In genomic region chr11:64494448-64494847, GRCm38 (mm10) we compare ENCODE assay signal across 25 mouse cellular contexts. TPM values are rescaled to one million over a fixed set of nuclear protein-coding genes. Genes with fewer than 3 reads are reported as not detected.
DNase-seq lines count a peak whose midpoint lies in the region; ATAC-seq and TF ChIP-seq lines count a peak whose summit lies in the region.
"Had no signal": no experiment of that assay in that cellular context is flagged by ENCODE, and none has a peak within 500 bp of the region (broad histone marks: within the 10 kb centered on the region; RNA-seq: fewer than 3 reads in every experiment).

No protein-coding gene starts in this region.

- H3K9me3 ChIP-seq in heart, embryonic 12.5 days (replicated peaks), result no peaks in the 10 kb centered on the region
- no peaks in the 10 kb centered on the region for H3K9me3 ChIP-seq in limb, embryonic 12.5 days
- H3K9me3 ChIP-seq in limb, embryonic 10.5 days (replicated peaks), result no peaks in the 10 kb centered on the region
- H3K9me3 ChIP-seq: embryonic facial prominence, embryonic 10.5 days; embryonic facial prominence, embryonic 12.5 days; forebrain, embryonic 13.5 days; forebrain, embryonic 15.5 days; G1E had no signal

- no peak for TF ChIP-seq POLR2A in brain, embryonic 14.5 days (IDR thresholded peaks at IDR 0.05; ENCODE audit: borderline replicate concordance, extremely low read depth, insufficient read depth, insufficient read length, poor library complexity, severe bottlenecking)

- DNase-seq in heart, adult 11 months, result peak; percentile 64
- DNase-seq in limb, embryonic 10.5 days (ENCODE audit: low spot score), result no peak
- DNase-seq in brain, embryonic 14.5 days (ENCODE audit: low read depth), result peak; percentile 35
- peak; percentile 18 for DNase-seq in retina, postnatal 1 day
- DNase-seq in adrenal gland, adult 18-20 months (ENCODE audit: low spot score in 2 of 2), result no peak
- DNase-seq: adrenal gland, adult 2 months; adrenal gland, postnatal 10 days; adrenal gland, postnatal 25 days; B cell, adult 2 months; cerebellum, adult 11-12 months; cerebellum, adult 2 months; cerebellum, adult 9-10 months; cerebellum, postnatal 10 days; cerebellum, postnatal 25 days had no signal

- no peak overlapping the region for H3K27ac ChIP-seq in heart, embryonic 12.5 days (ENCODE audit: poor library complexity, severe bottlenecking)
- no peak overlapping the region for H3K27ac ChIP-seq in limb, embryonic 12.5 days
- H3K27ac ChIP-seq in limb, embryonic 10.5 days, result no peak overlapping the region; the same call in 1 of the 2 replicates
- H3K27ac ChIP-seq: embryonic facial prominence, embryonic 10.5 days; embryonic facial prominence, embryonic 12.5 days; forebrain, embryonic 13.5 days; forebrain, embryonic 15.5 days had no signal

- no peak overlapping the region for H3K4me3 ChIP-seq in heart, embryonic 12.5 days
- H3K4me3 ChIP-seq in limb, embryonic 12.5 days (replicated peaks), result no peak overlapping the region
- no peak overlapping the region for H3K4me3 ChIP-seq in limb, embryonic 10.5 days
- H3K4me3 ChIP-seq: embryonic facial prominence, embryonic 10.5 days; embryonic facial prominence, embryonic 12.5 days; forebrain, embryonic 13.5 days; forebrain, embryonic 15.5 days had no signal

- no peak overlapping the region for H3K9ac ChIP-seq in heart, embryonic 12.5 days
- H3K9ac ChIP-seq in limb, embryonic 12.5 days (replicated peaks), result peak overlapping the region; percentile 23; the same call in 1 of the 2 replicates
- H3K9ac ChIP-seq: embryonic facial prominence, embryonic 12.5 days; forebrain, embryonic 13.5 days; forebrain, embryonic 15.5 days had no signal

- WGBS in heart, embryonic 12.5 days, result 61% methylated on average over 2 of the region's 2 CpGs
- 56% methylated on average over 2 of the region's 2 CpGs for WGBS in limb, embryonic 12.5 days
- 52% methylated on average over 2 of the region's 2 CpGs for WGBS in limb, embryonic 10.5 days

- H3K36me3 ChIP-seq in heart, embryonic 12.5 days, result no peaks in the 10 kb centered on the region
- H3K36me3 ChIP-seq in limb, embryonic 12.5 days, result no peaks in the 10 kb centered on the region
- H3K36me3 ChIP-seq in limb, embryonic 10.5 days, result no peaks in the 10 kb centered on the region
- H3K36me3 ChIP-seq: embryonic facial prominence, embryonic 10.5 days; embryonic facial prominence, embryonic 12.5 days; forebrain, embryonic 15.5 days; G1E had no signal

- H3K27me3 ChIP-seq in heart, embryonic 12.5 days (replicated peaks), result no peaks in the 10 kb centered on the region
- H3K27me3 ChIP-seq in limb, embryonic 12.5 days, result 0 out of 2 replicates have a peak, but pooled peaks cover 2% of the 10 kb centered on the region
- peaks cover 1% of the 10 kb centered on the region; the same call in 1 of the 2 replicates for H3K27me3 ChIP-seq in limb, embryonic 10.5 days (ENCODE audit: low read depth, poor library complexity, severe bottlenecking)
- H3K27me3 ChIP-seq: CH12.LX; embryonic facial prominence, embryonic 12.5 days; forebrain, embryonic 15.5 days; Patski had no signal

- no peak overlapping the region for H3K4me2 ChIP-seq in heart, embryonic 12.5 days
- no peak overlapping the region for H3K4me2 ChIP-seq in limb, embryonic 12.5 days
- H3K4me2 ChIP-seq: embryonic facial prominence, embryonic 12.5 days; forebrain, embryonic 13.5 days; forebrain, embryonic 15.5 days had no signal

- no peak for TF ChIP-seq CTCF in brain, embryonic 14.5 days (IDR thresholded peaks at IDR 0.05; ENCODE audit: borderline replicate concordance, extremely low read depth, insufficient read depth, insufficient read length)

- no peak for ATAC-seq in heart, embryonic 12.5 days (ENCODE audit: insufficient number of reproducible peaks, low FRiP score)
- no peak for ATAC-seq in limb, embryonic 12.5 days (ENCODE audit: insufficient number of reproducible peaks, insufficient read depth, low FRiP score, low TSS enrichment, low read depth)
- ATAC-seq: activated CD4-positive, CD25-positive, alpha-beta regulatory T cell, adult 4 months; CD4-positive, CD25-positive, alpha-beta regulatory T cell, adult 4 months; forebrain, embryonic 13.5 days; forebrain, embryonic 15.5 days; Patski had no signal

- H3K4me1 ChIP-seq in heart, embryonic 12.5 days (replicated peaks), result peaks cover 16% of the 10 kb centered on the region
- H3K4me1 ChIP-seq in limb, embryonic 12.5 days (replicated peaks), result 0 out of 2 replicates have a peak, but pooled peaks cover 3% of the 10 kb centered on the region
- H3K4me1 ChIP-seq in limb, embryonic 10.5 days, result peaks cover 31% of the 10 kb centered on the region

RNA-seq across cellular contexts. Expression of gene F930015N05Rik, which starts 58.0 kb away (rescaled TPM):
- polyA plus RNA-seq in heart, embryonic 12.5 days (2016; fragmentation: Nextera tagmentation; extraction: Ambion mirVana), result not detected in 2 replicates
- 4.2 and 4.6 TPM in 2 replicates for polyA plus RNA-seq in limb, embryonic 12.5 days (2016; fragmentation: Nextera tagmentation; extraction: Ambion mirVana)
- 1.4 and 1.5 TPM in 2 replicates for polyA plus RNA-seq in limb, embryonic 10.5 days (2016; fragmentation: Nextera tagmentation; extraction: Ambion mirVana)
- 0.59 and 1.1 TPM in 2 replicates for polyA plus RNA-seq in brain, embryonic 14.5 days (2012; rRNA removed)
- total RNA-seq in adrenal gland, adult 18-20 months (2021), result not detected
- total RNA-seq: adrenal gland, adult 2 months; adrenal gland, postnatal 10 days; adrenal gland, postnatal 25 days; CH12.LX; G1E had no signal
- polyA plus RNA-seq: activated CD4-positive, CD25-positive, alpha-beta regulatory T cell, adult 4 months; CD4-positive, CD25-positive, alpha-beta regulatory T cell, adult 4 months; G1E had no signal

RNA-seq across cellular contexts. Expression of gene Hs3st3a1, which starts 59.3 kb away (rescaled TPM):
- polyA plus RNA-seq in heart, embryonic 12.5 days (2016; fragmentation: Nextera tagmentation; extraction: Ambion mirVana), result 1.6 and 1.7 TPM in 2 replicates
- 2.8 and 4.4 TPM in 2 replicates for polyA plus RNA-seq in limb, embryonic 12.5 days (2016; fragmentation: Nextera tagmentation; extraction: Ambion mirVana)
- 2.2 and 2.4 TPM in 2 replicates for polyA plus RNA-seq in limb, embryonic 10.5 days (2016; fragmentation: Nextera tagmentation; extraction: Ambion mirVana)
- polyA plus RNA-seq in brain, embryonic 14.5 days (2012; rRNA removed), result 1.4 and 2.6 TPM in 2 replicates
- under 1 TPM; 0.19 to 0.23 TPM for total RNA-seq in adrenal gland, adult 18-20 months (2021)
- total RNA-seq: CH12.LX had no signal
- polyA plus RNA-seq: activated CD4-positive, CD25-positive, alpha-beta regulatory T cell, adult 4 months; CD4-positive, CD25-positive, alpha-beta regulatory T cell, adult 4 months; G1E had no signal

Comparison
In these comparisons a context has a peak if more than half of its experiments do, and no peak if none do; other contexts are left out.
1. DNase-seq: peak in heart, adult 11 months (single experiment), brain, embryonic 14.5 days (single experiment) and retina, postnatal 1 day (single experiment); none in limb, embryonic 10.5 days (single experiment) and adrenal gland, adult 18-20 months (0 of 2).